Mouse (Mus musculus): Measurements from ENCODE around the gene Gm10352. TPM values are rescaled to one million over a fixed set of nuclear protein-coding genes. Genes with fewer than 3 reads are reported as not detected.

The Gm10352 gene
- polyA plus RNA-seq (2017; shearing (Covaris generic)): not detected

GRCm38 (mm10) chrY:2900689-2901088 lies at the start of gene Gm10352:
Gm10352 (plus strand) TSS chrY:2900989.

GRCm38 (mm10) chrY:2932282-2932681 lies 31.5 kb downstream of the Gm10352 start, which contains the start of gene Gm29289:
Gm29289 (plus strand) TSS chrY:2932582.

Other genes with a start within 250 kb of the Gm10352 start
- not detected for gene Sry, start 237.3 kb upstream of the Gm10352 start, polyA plus RNA-seq (2017; shearing (Covaris generic))
- gene H2al2b, start 180.3 kb upstream of the Gm10352 start, polyA plus RNA-seq (2017; shearing (Covaris generic)): not detected
- gene Gm4064, start 104.8 kb upstream of the Gm10352 start, polyA plus RNA-seq (2017; shearing (Covaris generic)): not detected
- gene Rbmy, start 70.3 kb upstream of the Gm10352 start, polyA plus RNA-seq (2017; shearing (Covaris generic)): not detected
- not detected for gene Gm10256, start 70.3 kb upstream of the Gm10352 start, polyA plus RNA-seq (2017; shearing (Covaris generic))
- gene Gm29289, start 31.6 kb downstream of the Gm10352 start, polyA plus RNA-seq (2017; shearing (Covaris generic)): not detected

Measured in effector memory CD4-positive, alpha-beta T cell, adult 5 months (primary cell).